In genomic region chr2:28467860-28468485, GRCm38 (mm10) we compare ENCODE assay signal across 7 mouse cellular contexts. TPM values are rescaled to one million over a fixed set of nuclear protein-coding genes. Genes with fewer than 3 reads are reported as not detected.
DNase-seq lines count a peak whose midpoint lies in the region; ATAC-seq lines count a peak whose summit lies in the region.

Mrps2 (plus strand) TSS chr2:28468066.

- under 1% methylated on average over 52 of the region's 52 CpGs for WGBS in embryonic facial prominence, embryonic 10.5 days
- WGBS in limb, embryonic 10.5 days, result under 1% methylated on average over 52 of the region's 52 CpGs
- WGBS in midbrain, embryonic 13.5 days, result under 1% methylated on average over 52 of the region's 52 CpGs

- H3K36me3 ChIP-seq in embryonic facial prominence, embryonic 10.5 days (replicated peaks), result peaks cover 43% of the 10 kb centered on the region
- H3K36me3 ChIP-seq in limb, embryonic 10.5 days, result peaks cover 43% of the 10 kb centered on the region
- peaks cover 41% of the 10 kb centered on the region for H3K36me3 ChIP-seq in midbrain, embryonic 13.5 days

- peaks cover 21% of the 10 kb centered on the region for H3K27me3 ChIP-seq in embryonic facial prominence, embryonic 10.5 days (replicated peaks; ENCODE audit: low read depth, poor library complexity, severe bottlenecking)
- H3K27me3 ChIP-seq in limb, embryonic 10.5 days (ENCODE audit: low read depth, poor library complexity, severe bottlenecking), result peaks cover 18% of the 10 kb centered on the region
- H3K27me3 ChIP-seq in midbrain, embryonic 13.5 days, result peaks cover 11% of the 10 kb centered on the region; the same call in 1 of the 2 replicates

- ATAC-seq in granulocyte monocyte progenitor cell, adult 5-6 weeks (replicated peaks; ENCODE audit: poor library complexity, severe bottlenecking), result peak; percentile 96
- ATAC-seq in midbrain, embryonic 13.5 days, result peak; percentile 94

- H3K4me2 ChIP-seq in midbrain, embryonic 13.5 days (replicated peaks), result peak within 1 kb of the TSS; percentile 90

- peak within 1 kb of the TSS; percentile 93 for H3K27ac ChIP-seq in embryonic facial prominence, embryonic 10.5 days (replicated peaks)
- H3K27ac ChIP-seq in limb, embryonic 10.5 days, result peak within 1 kb of the TSS; percentile 95
- H3K27ac ChIP-seq in midbrain, embryonic 13.5 days, result peak within 1 kb of the TSS; percentile 44; the same call in 1 of the 2 replicates

- peak within 1 kb of the TSS; percentile 97 for H3K4me3 ChIP-seq in embryonic facial prominence, embryonic 10.5 days
- peak within 1 kb of the TSS; percentile 94 for H3K4me3 ChIP-seq in limb, embryonic 10.5 days
- peak within 1 kb of the TSS; percentile 97 for H3K4me3 ChIP-seq in midbrain, embryonic 13.5 days (replicated peaks)

- peak within 1 kb of the TSS; percentile 96 for H3K9ac ChIP-seq in midbrain, embryonic 13.5 days (replicated peaks)

- DNase-seq in adrenal gland, adult 8-10 months, result peak; percentile 72
- peak; percentile 94 for DNase-seq in embryonic facial prominence, embryonic 10.5 days (ENCODE audit: low spot score)
- peak; percentile 78 for DNase-seq in kidney, adult 11 months
- peak; percentile 96 for DNase-seq in limb, embryonic 10.5 days (ENCODE audit: low spot score)
- peak; percentile 66 for DNase-seq in spleen, adult 12 weeks (ENCODE audit: low spot score)

- H3K9me3 ChIP-seq in embryonic facial prominence, embryonic 10.5 days, result peaks cover under 1% of the 10 kb centered on the region; the same call in 1 of the 2 replicates
- H3K9me3 ChIP-seq in limb, embryonic 10.5 days (replicated peaks), result no peaks in the 10 kb centered on the region
- H3K9me3 ChIP-seq in midbrain, embryonic 13.5 days, result 0 out of 2 replicates have a peak, but pooled peaks cover 5% of the 10 kb centered on the region

- peaks cover 27% of the 10 kb centered on the region for H3K4me1 ChIP-seq in embryonic facial prominence, embryonic 10.5 days
- H3K4me1 ChIP-seq in limb, embryonic 10.5 days, result peaks cover 28% of the 10 kb centered on the region
- H3K4me1 ChIP-seq in midbrain, embryonic 13.5 days (replicated peaks), result peaks cover 19% of the 10 kb centered on the region

RNA-seq across cellular contexts. Expression of gene Mrps2, which starts in this region (rescaled TPM):
- 10 to 100 TPM; 39.7 to 52.1 (median 46.1) TPM for total RNA-seq in adrenal gland, adult 8-10 months (2022)
- polyA plus RNA-seq in embryonic facial prominence, embryonic 10.5 days (2016; fragmentation: Nextera tagmentation; extraction: Ambion mirVana), result 68.5 and 71.9 TPM in 2 replicates
- total RNA-seq in granulocyte monocyte progenitor cell, adult 5-6 weeks (2014; fragmentation: Nextera tagmentation), result 61.3 and 62.9 TPM in 2 replicates
- 29.3 and 33.0 TPM in 2 replicates for total RNA-seq in granulocyte monocyte progenitor cell, adult 5-6 weeks (2017)
- 70.3 and 75.9 TPM in 2 replicates for polyA plus RNA-seq in limb, embryonic 10.5 days (2016; fragmentation: Nextera tagmentation; extraction: Ambion mirVana)
- polyA plus RNA-seq in midbrain, embryonic 13.5 days (2015; fragmentation: Nextera tagmentation; extraction: Ambion mirVana), result 50.1 and 52.3 TPM in 2 replicates

Comparison
In these comparisons a context has a peak if more than half of its experiments do, and no peak if none do; other contexts are left out.
1. Peak in every context shown above with its lines: DNase-seq, ATAC-seq, H3K4me3 ChIP-seq and H3K27ac ChIP-seq.
2. H3K27ac ChIP-seq: peak in every context shown above with its lines; median percentile 95 in limb, embryonic 10.5 days; 93 in embryonic facial prominence, embryonic 10.5 days; 44 in midbrain, embryonic 13.5 days.